ENCODE assay signal across 26 mouse cellular contexts in the genomic region with DNA sequence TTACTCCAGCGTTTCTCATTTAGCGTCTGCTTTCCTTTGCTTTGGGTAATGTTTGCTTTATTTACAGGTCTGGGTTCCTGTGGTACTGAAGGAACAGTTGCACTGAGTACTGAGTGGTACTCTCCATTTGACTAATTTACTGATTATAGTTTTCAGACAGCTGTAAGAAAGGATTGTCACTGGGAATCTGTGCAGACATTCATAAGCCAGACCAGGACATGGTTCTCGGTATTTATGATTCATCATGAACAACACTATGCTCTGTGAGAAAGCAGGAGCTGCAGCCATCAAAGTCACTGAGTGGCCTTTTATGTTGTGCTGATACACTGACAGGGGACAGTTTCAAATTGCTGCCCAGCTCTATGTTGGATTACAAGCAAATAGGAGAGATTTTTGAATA. TPM values are rescaled to one million over a fixed set of nuclear protein-coding genes. Genes with fewer than 3 reads are reported as not detected.
A peak's percentile ranks its signal among the peaks of the same experiment; 100 is the strongest.
DNase-seq lines count a peak whose midpoint lies in the region; ATAC-seq and TF ChIP-seq lines count a peak whose summit lies in the region.
"Had no signal": no experiment of that assay in that cellular context is flagged by ENCODE, and none has a peak within 500 bp of the region (broad histone marks: within the 10 kb centered on the region; RNA-seq: fewer than 3 reads in every experiment).

No protein-coding gene starts in this region.

- WGBS in hindbrain, postnatal 0 days: 81% methylated on average over 3 of the region's 3 CpGs
- 79% methylated on average over 3 of the region's 3 CpGs for WGBS in hindbrain, embryonic 16.5 days
- whole genome bisulfite sequencing in midbrain, embryonic 11.5 days: 88% methylated on average over 3 of the region's 3 CpGs
- WGBS in midbrain, embryonic 10.5 days: 95% methylated on average over 3 of the region's 3 CpGs

- ATAC-seq in hindbrain, postnatal 0 days: peak; percentile 51; the same call in 1 of the 2 replicates
- no peak for ATAC-seq in hindbrain, embryonic 16.5 days
- ATAC-seq in midbrain, embryonic 11.5 days (ENCODE audit: low FRiP score): no peak
- ATAC-seq in cerebellum, adult (ENCODE audit: insufficient number of reproducible peaks, low FRiP score, low TSS enrichment): no peak
- ATAC-seq: forebrain, embryonic 15.5 days; inflammation-experienced regulatory T-cells, adult 6 months had no signal

- no peak overlapping the region for H3K9ac ChIP-seq in hindbrain, postnatal 0 days (replicated peaks; ENCODE audit: low read length)
- no peak overlapping the region for H3K9ac ChIP-seq in hindbrain, embryonic 16.5 days (ENCODE audit: low read depth, low read length)
- H3K9ac ChIP-seq in midbrain, embryonic 11.5 days (ENCODE audit: low read length): no peak overlapping the region
- H3K9ac ChIP-seq: embryonic facial prominence, embryonic 13.5 days; forebrain, embryonic 12.5 days; forebrain, embryonic 15.5 days; hindbrain, embryonic 12.5 days; hindbrain, embryonic 15.5 days had no signal

- H3K36me3 ChIP-seq in hindbrain, postnatal 0 days (ENCODE audit: insufficient read depth, low read length): no peaks in the 10 kb centered on the region
- no peaks in the 10 kb centered on the region for H3K36me3 ChIP-seq in hindbrain, embryonic 16.5 days (ENCODE audit: control insufficient read depth, insufficient read depth, low read length)
- H3K36me3 ChIP-seq in midbrain, embryonic 11.5 days (ENCODE audit: control insufficient read depth, insufficient read depth, low read length): no peaks in the 10 kb centered on the region
- no peaks in the 10 kb centered on the region for H3K36me3 ChIP-seq in midbrain, embryonic 10.5 days
- H3K36me3 ChIP-seq: embryonic facial prominence, embryonic 10.5 days; embryonic facial prominence, embryonic 13.5 days; forebrain, embryonic 12.5 days; forebrain, embryonic 15.5 days; hindbrain, embryonic 12.5 days; hindbrain, embryonic 15.5 days had no signal

- TF ChIP-seq CTCF in hindbrain, postnatal 0 days (IDR thresholded peaks at IDR 0.05; ENCODE audit: low read depth): no peak

- no peak overlapping the region for H3K4me2 ChIP-seq in hindbrain, postnatal 0 days (ENCODE audit: low read depth, low read length)
- H3K4me2 ChIP-seq in hindbrain, embryonic 16.5 days (ENCODE audit: low read length): no peak overlapping the region
- no peak overlapping the region for H3K4me2 ChIP-seq in midbrain, embryonic 11.5 days
- H3K4me2 ChIP-seq: embryonic facial prominence, embryonic 13.5 days; forebrain, embryonic 12.5 days; forebrain, embryonic 15.5 days; heart, embryonic 11.5 days; hindbrain, embryonic 12.5 days; hindbrain, embryonic 15.5 days had no signal

- no peak for DNase-seq in hindbrain, postnatal 0 days (ENCODE audit: low spot score)
- DNase-seq in midbrain, embryonic 11.5 days (ENCODE audit: low spot score, missing footprints): peak; percentile 77
- no peak for DNase-seq in midbrain, embryonic 10.5 days (ENCODE audit: low spot score)
- peak; percentile 19 for DNase-seq in NIH3T3 (ENCODE audit: low read depth)
- DNase-seq in lung, postnatal 36 days: no peak
- DNase-seq: adrenal gland, adult 2 months; adrenal gland, postnatal 14 days; cerebellum, adult 11-12 months; cerebellum, adult 8-10 months; cerebellum, postnatal 36 days; embryo, embryonic 11 days; gastrocnemius, adult 2 months; gastrocnemius, postnatal 14 days; heart, adult 11 months had no signal

- no peak overlapping the region for H3K27ac ChIP-seq in hindbrain, postnatal 0 days
- no peak overlapping the region for H3K27ac ChIP-seq in hindbrain, embryonic 16.5 days (ENCODE audit: low read depth, low read length)
- H3K27ac ChIP-seq in midbrain, embryonic 11.5 days (ENCODE audit: low read depth, low read length): no peak overlapping the region
- no peak overlapping the region for H3K27ac ChIP-seq in midbrain, embryonic 10.5 days (replicated peaks)
- H3K27ac ChIP-seq: embryonic facial prominence, embryonic 10.5 days; embryonic facial prominence, embryonic 13.5 days; forebrain, embryonic 12.5 days; forebrain, embryonic 15.5 days; gastrocnemius, adult 2 months; hindbrain, embryonic 12.5 days; hindbrain, embryonic 15.5 days had no signal

- no peaks in the 10 kb centered on the region for H3K4me1 ChIP-seq in hindbrain, postnatal 0 days (ENCODE audit: insufficient read depth, low read length)
- H3K4me1 ChIP-seq in hindbrain, embryonic 16.5 days (ENCODE audit: control insufficient read depth, insufficient read depth, low read depth, low read length): no peaks in the 10 kb centered on the region
- no peaks in the 10 kb centered on the region for H3K4me1 ChIP-seq in midbrain, embryonic 11.5 days (ENCODE audit: control insufficient read depth, insufficient read depth, low read length)
- H3K4me1 ChIP-seq in midbrain, embryonic 10.5 days: no peaks in the 10 kb centered on the region
- H3K4me1 ChIP-seq: embryonic facial prominence, embryonic 10.5 days; embryonic facial prominence, embryonic 13.5 days; forebrain, embryonic 15.5 days; hindbrain, embryonic 15.5 days had no signal

- H3K4me3 ChIP-seq in hindbrain, postnatal 0 days (ENCODE audit: low read length): no peak overlapping the region
- no peak overlapping the region for H3K4me3 ChIP-seq in hindbrain, embryonic 16.5 days (ENCODE audit: low read length)
- H3K4me3 ChIP-seq in midbrain, embryonic 11.5 days (ENCODE audit: low read depth, low read length): no peak overlapping the region
- H3K4me3 ChIP-seq in midbrain, embryonic 10.5 days: no peak overlapping the region
- H3K4me3 ChIP-seq: embryonic facial prominence, embryonic 10.5 days; embryonic facial prominence, embryonic 13.5 days; erythroblast, embryonic 14.5 days; forebrain, embryonic 12.5 days; forebrain, embryonic 15.5 days; gastrocnemius, adult 2 months; hindbrain, embryonic 12.5 days; hindbrain, embryonic 15.5 days had no signal

- H3K9me3 ChIP-seq in hindbrain, postnatal 0 days (ENCODE audit: low read length): no peaks in the 10 kb centered on the region
- no peaks in the 10 kb centered on the region for H3K9me3 ChIP-seq in hindbrain, embryonic 16.5 days (ENCODE audit: control insufficient read depth, low read length)
- no peaks in the 10 kb centered on the region for H3K9me3 ChIP-seq in midbrain, embryonic 11.5 days (ENCODE audit: control insufficient read depth, low read length)
- no peaks in the 10 kb centered on the region for H3K9me3 ChIP-seq in midbrain, embryonic 10.5 days (replicated peaks)
- H3K9me3 ChIP-seq: embryonic facial prominence, embryonic 10.5 days; embryonic facial prominence, embryonic 13.5 days; forebrain, embryonic 12.5 days; forebrain, embryonic 15.5 days; hindbrain, embryonic 12.5 days; hindbrain, embryonic 15.5 days had no signal

- H3K27me3 ChIP-seq in hindbrain, postnatal 0 days (ENCODE audit: insufficient read depth, low read length): no peaks in the 10 kb centered on the region
- H3K27me3 ChIP-seq in hindbrain, embryonic 16.5 days (replicated peaks; ENCODE audit: control insufficient read depth, insufficient read depth, low read length): no peaks in the 10 kb centered on the region
- H3K27me3 ChIP-seq in midbrain, embryonic 11.5 days (ENCODE audit: control insufficient read depth, insufficient read depth, low read length): no peaks in the 10 kb centered on the region
- H3K27me3 ChIP-seq in midbrain, embryonic 10.5 days (ENCODE audit: low read depth, poor library complexity, severe bottlenecking): no peaks in the 10 kb centered on the region
- H3K27me3 ChIP-seq: embryonic facial prominence, embryonic 13.5 days; forebrain, embryonic 12.5 days; forebrain, embryonic 15.5 days; hindbrain, embryonic 12.5 days; hindbrain, embryonic 15.5 days had no signal

RNA-seq across cellular contexts. Expression of a gene that starts 33.7 kb away (rescaled TPM):
- 16.1 and 20.8 TPM in 2 replicates for total RNA-seq in hindbrain, postnatal 0 days (2014; rRNA removed)
- polyA plus RNA-seq in hindbrain, postnatal 0 days (2015; fragmentation: Nextera tagmentation; extraction: Ambion mirVana): 7.0 and 7.2 TPM in 2 replicates
- polyA plus RNA-seq in hindbrain, embryonic 16.5 days (2015; fragmentation: Nextera tagmentation; extraction: Ambion mirVana): 10.1 and 10.5 TPM in 2 replicates
- 0.80 and 1.1 TPM in 2 replicates for polyA plus RNA-seq in midbrain, embryonic 11.5 days (2014; fragmentation: Nextera tagmentation; extraction: Ambion mirVana)
- 0.20 and 0.39 TPM in 2 replicates for polyA plus RNA-seq in midbrain, embryonic 10.5 days (2016; fragmentation: Nextera tagmentation; extraction: Ambion mirVana)
- total RNA-seq: gastrocnemius, adult 2 months; hematopoietic stem cell, adult 5-6 weeks had no signal
- polyA plus RNA-seq: adrenal gland, adult 2 months; embryonic facial prominence, embryonic 10.5 days; erythroblast, embryonic 14.5 days; inflammation-experienced regulatory T-cells, adult 6 months had no signal

Comparison
In these comparisons a context has a peak if more than half of its experiments do, and no peak if none do; other contexts are left out.
1. DNase-seq: peak in midbrain, embryonic 11.5 days (single experiment) and NIH3T3 (single experiment); none in hindbrain, postnatal 0 days (single experiment), midbrain, embryonic 10.5 days (single experiment) and lung, postnatal 36 days (single experiment).